Mouse (Mus musculus) erythroblast, embryonic 14.5 days (primary cell): ENCODE measurements around the gene Cyct.

ENCODE experiments used
- GATA1 ChIP-seq: IDR thresholded peaks from 2 replicates; pipeline ENCODE4 v1.6.1; 2012; ENCODE audit warnings: low read length, inconsistent platforms, mixed read lengths
- TAL1 ChIP-seq: IDR thresholded peaks from 3 replicates; pipeline ENCODE4 v1.6.1; 2012; ENCODE audit warnings: low read length, inconsistent platforms, mixed read lengths

- no peak for TF ChIP-seq TAL1
- TF ChIP-seq GATA1 = no peak
Measured at GRCm38 (mm10) chr2:76342146-76342545, 18.1 kb downstream of the Cyct start.
